Mouse (Mus musculus) cerebellum, adult 2 months (tissue): ENCODE results near the gene Krtap29-1.

ENCODE experiments used
- CTCF ChIP-seq: fragments of 200-500 bp; IDR thresholded peaks from 2 replicates; pipeline ENCODE4 v1.5.1; 2011; ENCODE audit warnings: low read depth, mild to moderate bottlenecking, control low read depth, low read length, moderate library complexity, borderline replicate concordance; ENCODE audit not compliant: insufficient read depth
- POLR2A ChIP-seq: fragments of 200-500 bp; IDR thresholded peaks from 2 replicates; pipeline ENCODE4 v1.6.1; 2011; ENCODE audit warnings: low read length, control low read depth, borderline replicate concordance; ENCODE audit not compliant: insufficient read depth

DNA sequence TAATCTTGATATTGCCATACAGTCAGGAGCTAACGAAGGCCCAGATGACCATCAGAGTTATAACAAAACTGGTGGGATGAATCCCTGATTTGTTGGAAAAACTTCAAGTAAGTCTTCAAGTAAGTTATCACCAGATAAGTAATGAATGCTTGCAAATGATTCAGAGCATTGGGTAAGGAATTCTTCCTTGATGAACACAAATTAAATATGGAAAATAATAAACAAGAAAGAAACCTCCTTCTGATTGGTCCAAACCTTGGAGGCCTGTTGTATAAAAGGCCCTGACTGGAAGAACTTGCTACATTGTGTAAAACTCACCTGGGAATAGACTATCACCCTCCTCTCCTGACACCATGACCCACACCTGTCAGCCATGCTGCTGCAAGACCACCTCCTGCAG lies 42.9 kb downstream of the Krtap29-1 start, which contains the start of gene Krtap31-2:
- TF ChIP-seq CTCF = no peak
- no peak for TF ChIP-seq POLR2A
